Mouse (Mus musculus) activated CD4-positive, CD25-positive, alpha-beta regulatory T cell, adult 4 months (primary cell): ENCODE results near the gene Nipal1. TPM values are rescaled to one million over a fixed set of nuclear protein-coding genes. Genes with fewer than 3 reads are reported as not detected.

Source experiments
- polyA plus RNA-seq, 2 experiments: library from polyadenylated mRNA; unstranded; fragments of 100-300 nt; shearing (Covaris generic); gene quantifications; one replicate each; pipeline ENCODE4 v1.2.1; 2017

The Nipal1 gene
- polyA plus RNA-seq, 2 experiments from 2014 or later = 18.5 to 39.1 TPM

Other genes starting within 250 kb of the Nipal1 start
- under 1 TPM in 1 of 2 experiments, not detected in 1; 0.09 TPM for gene Corin, start 143.3 kb upstream of the Nipal1 start, polyA plus RNA-seq
- gene Nfxl1, start 88.1 kb upstream of the Nipal1 start, polyA plus RNA-seq = 1 to 10 TPM; 1.4 to 3.4 TPM
- gene Zar1, start 66.5 kb upstream of the Nipal1 start, polyA plus RNA-seq = not detected
- gene Gm5868, start 60.2 kb upstream of the Nipal1 start, polyA plus RNA-seq = not detected
- gene Cnga1, start 3.5 kb upstream of the Nipal1 start, polyA plus RNA-seq = 1 to 10 TPM; 1.0 to 1.6 TPM
- gene Txk, start 105.0 kb downstream of the Nipal1 start, polyA plus RNA-seq = 10 to 100 TPM; 59.1 to 67.0 TPM
- 10 to 100 TPM; 10.1 to 10.6 TPM for gene Tec, start 220.7 kb downstream of the Nipal1 start, polyA plus RNA-seq